Mouse (Mus musculus) liver, embryonic 14.5 days (tissue): ENCODE results near the gene Stk40.
"Not testable (repeated sequence)": the region's sequence is repeated elsewhere in the genome, so short reads cannot be mapped to it uniquely, and the experiment has no call there.

ENCODE experiments used
- CTCF ChIP-seq: IDR thresholded peaks from 2 replicates; pipeline ENCODE4 v1.5.1; 2016; ENCODE audit warnings: antibody characterized with exemption, low read depth, control low read depth
- EP300 ChIP-seq: IDR thresholded peaks from 2 replicates; pipeline ENCODE4 v1.6.1; 2016; ENCODE audit warnings: antibody characterized with exemption, low read depth

GRCm38 (mm10) chr4:126175980-126176379 is 72.2 kb downstream of the Stk40 start:
- not testable (repeated sequence) for TF ChIP-seq CTCF, EP300
